Mouse (Mus musculus) forebrain, embryonic 11.5 days (tissue): ENCODE results near the gene 4930523C07Rik. TPM values are rescaled to one million over a fixed set of nuclear protein-coding genes. Genes with fewer than 3 reads are reported as not detected.

Experiments
- ATAC-seq: fragments of 200-750 bp; cut with Nextera tagmentation; replicated peaks from 2 replicates; pipeline ENCODE4 v1.8.0; 2017; ENCODE audit warnings: moderate TSS enrichment; ENCODE audit not compliant: low FRiP score
- DNase-seq: peaks from one replicate; pipeline ENCODE4 v3.0.0-alpha.2; 2017; ENCODE audit warnings: low spot score
- H3K27ac ChIP-seq: fragments of 300-500 bp; sonication (generic); 2 replicates; pipeline ENCODE4 v1.5.1; 2014; ENCODE audit warnings: low read depth, low read length
- H3K27me3 ChIP-seq: fragments of 300-500 bp; sonication (generic); 2 replicates; pipeline ENCODE4 v1.6.1; 2014; ENCODE audit warnings: mild to moderate bottlenecking, low read length, mixed read lengths; ENCODE audit not compliant: control insufficient read depth, insufficient read depth
- H3K36me3 ChIP-seq: fragments of 300-500 bp; sonication (generic); 2 replicates; pipeline ENCODE4 v1.6.1; 2014; ENCODE audit warnings: mild to moderate bottlenecking, low read length, moderate library complexity, mixed read lengths; ENCODE audit not compliant: control insufficient read depth, insufficient read depth
- H3K4me1 ChIP-seq: fragments of 300-500 bp; sonication (generic); replicated peaks from 2 replicates; pipeline ENCODE4 v1.6.1; 2014; ENCODE audit warnings: low read length, mixed read lengths; ENCODE audit not compliant: control insufficient read depth, insufficient read depth
- H3K4me2 ChIP-seq: fragments of 300-500 bp; sonication (generic); 2 replicates; pipeline ENCODE4 v1.6.1; 2014; ENCODE audit warnings: low read depth, mild to moderate bottlenecking, low read length, moderate library complexity, mixed read lengths; ENCODE audit not compliant: severe bottlenecking
- H3K4me3 ChIP-seq: fragments of 300-500 bp; sonication (generic); 2 replicates; pipeline ENCODE4 v1.5.1; 2014; ENCODE audit warnings: low read depth, low read length
- H3K9ac ChIP-seq: fragments of 300-500 bp; sonication (generic); 2 replicates; pipeline ENCODE4 v1.6.1; 2014; ENCODE audit warnings: low read length
- H3K9me3 ChIP-seq: fragments of 300-500 bp; sonication (generic); 2 replicates; pipeline ENCODE4 v1.6.1; 2016; ENCODE audit warnings: low read length, mixed read lengths; ENCODE audit not compliant: control insufficient read depth
- WGBS: fragments of 180-500 bp; shearing (Covaris S2); extraction: QIAGEN DNeasy Blood & Tissue Kit; methylation state at CpG from one replicate; pipeline ENCODE4 v1.1.7; 2014; 5-methylcytosine and 5-hydroxymethylcytosine counted together
- polyA plus RNA-seq: library from polyadenylated mRNA; unstranded; fragments of >200 nt; fragmentation: Nextera tagmentation; extraction: Ambion mirVana; gene quantifications from 2 replicates; pipeline ENCODE4 v1.2.1, GENCODE M21; 2014

Gene 4930523C07Rik
- polyA plus RNA-seq, 1 experiment from 2014 or later: 1.6 TPM

DNA sequence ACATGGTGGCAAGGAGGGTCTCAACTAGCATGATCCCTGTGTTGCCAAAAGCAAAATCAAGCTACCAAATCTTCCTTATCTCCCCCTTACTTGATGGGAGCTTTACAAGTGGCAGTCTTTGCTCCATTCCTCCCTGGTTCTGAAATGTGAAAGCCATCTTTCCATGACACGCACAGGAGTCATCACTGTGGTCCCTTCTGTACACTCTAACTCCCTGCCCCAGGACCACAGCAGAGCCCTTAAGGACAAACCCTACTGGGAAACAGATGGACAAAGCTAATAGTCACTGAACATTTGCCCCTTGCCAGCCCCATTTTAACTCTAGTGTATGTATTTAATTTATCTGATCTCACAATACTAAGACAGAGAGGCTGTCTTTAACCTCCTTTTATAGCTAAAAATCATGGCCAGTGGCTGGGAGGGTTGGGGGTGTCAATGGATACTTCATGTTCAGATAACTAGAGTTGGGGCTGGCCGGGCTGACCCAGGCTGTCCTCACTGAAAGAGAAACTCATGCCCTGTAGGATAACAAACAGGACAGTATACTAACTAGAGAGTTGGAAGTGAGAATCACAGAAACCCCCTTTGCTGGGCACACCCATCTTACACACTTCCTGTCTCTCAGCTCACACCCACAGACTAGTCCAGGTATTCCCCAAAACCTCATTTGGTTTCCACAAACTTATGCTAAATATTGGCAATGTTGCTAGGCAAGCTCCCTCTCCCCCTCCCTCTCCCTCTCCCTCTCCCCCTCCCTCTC, 8.6 kb downstream of the 4930523C07Rik start:
- Histone ChIP-seq H3K9ac (no peak overlapping the region), H3K27me3 (no peaks in the 10 kb centered on the region), H3K4me1 (no peaks in the 10 kb centered on the region), H3K27ac (no peak overlapping the region), H3K4me3 (no peak overlapping the region), H3K4me2 (no peak overlapping the region), H3K36me3 (no peaks in the 10 kb centered on the region), H3K9me3 (no peaks in the 10 kb centered on the region)
- ATAC-seq (no peak), DNase-seq (no peak)
- WGBS: 81% methylated on average over 2 of the region's 2 CpGs

DNA sequence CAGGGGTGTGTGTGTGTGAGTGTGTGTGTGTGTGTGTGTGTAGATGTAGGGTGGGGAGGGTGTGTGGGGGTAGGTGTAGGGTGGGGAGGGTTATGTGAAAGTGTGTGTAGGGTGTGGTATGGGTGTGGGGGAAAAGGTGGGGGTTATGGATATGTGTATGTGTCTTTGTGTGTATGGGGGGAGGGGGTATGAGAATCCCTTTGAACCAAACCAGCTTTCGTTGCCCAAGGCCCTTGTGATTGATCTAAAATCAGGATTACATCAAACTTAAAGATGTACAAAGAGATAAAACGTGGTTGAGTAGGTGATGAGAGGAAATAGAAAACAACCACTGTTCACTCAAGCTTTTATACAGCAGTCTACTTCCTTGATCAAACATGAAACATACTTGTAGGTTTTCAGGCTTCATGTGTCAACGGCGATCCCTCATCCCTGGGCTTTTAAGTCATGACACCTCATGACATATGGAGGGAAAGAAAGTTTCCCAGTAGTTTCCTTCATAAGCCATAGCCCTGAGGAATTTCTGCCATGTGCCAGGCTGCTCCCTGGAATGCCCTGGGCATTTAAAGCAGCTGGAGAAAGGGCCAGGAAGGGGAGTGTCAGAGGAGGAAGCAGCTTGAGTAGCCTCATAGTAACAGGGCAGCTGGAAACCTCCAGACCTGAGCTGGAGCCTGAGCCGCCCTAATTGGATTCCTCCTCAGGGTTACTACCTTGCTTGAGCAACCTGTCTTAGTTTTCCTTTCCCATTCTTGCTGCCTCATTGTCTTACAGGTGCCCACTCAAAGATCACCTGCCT, 9.5 kb downstream of the 4930523C07Rik start:
- no peaks in the 10 kb centered on the region for H3K27me3 ChIP-seq
- H3K4me1 ChIP-seq: no peaks in the 10 kb centered on the region
- no peak for DNase-seq
- no peak overlapping the region for H3K4me2 ChIP-seq
- H3K9ac ChIP-seq: no peak overlapping the region
- no peak for ATAC-seq
- no peaks in the 10 kb centered on the region for H3K9me3 ChIP-seq
- no peaks in the 10 kb centered on the region for H3K36me3 ChIP-seq
- 83% methylated on average over 5 of the region's 5 CpGs for WGBS
- H3K4me3 ChIP-seq: no peak overlapping the region
- H3K27ac ChIP-seq: no peak overlapping the region

DNA sequence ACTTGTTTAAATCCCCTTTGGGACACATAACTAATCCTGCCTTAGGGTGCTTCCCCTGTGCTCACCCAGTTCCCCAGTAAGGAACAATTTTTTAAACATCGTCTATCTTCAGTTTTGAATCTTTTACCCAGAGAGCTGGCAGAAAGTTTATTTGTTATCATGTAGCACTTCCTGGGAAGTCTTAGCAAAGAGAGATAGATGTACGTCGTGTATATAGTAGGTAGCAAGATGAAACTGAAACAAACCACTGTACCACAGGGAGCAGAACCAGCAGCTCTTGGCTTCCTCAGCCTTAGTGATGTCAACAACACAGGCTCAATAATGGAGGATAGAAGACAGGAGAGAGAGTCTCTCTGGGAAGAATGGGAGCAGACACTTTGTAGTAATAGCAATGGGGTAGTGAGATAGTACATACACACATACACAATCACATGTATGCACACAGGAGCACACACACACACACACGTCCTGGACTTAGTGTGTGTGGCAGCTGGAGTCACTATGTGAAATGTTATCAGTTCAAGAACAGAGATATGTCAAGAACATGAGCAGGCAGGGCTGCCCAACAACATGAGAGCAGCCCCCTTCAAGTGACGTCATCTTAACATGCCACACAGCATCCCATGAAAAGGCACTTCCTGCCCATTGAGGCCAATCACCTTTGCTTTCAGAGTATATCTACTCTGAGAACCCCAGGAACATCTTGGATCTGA, 10.3 kb downstream of the 4930523C07Rik start:
- ATAC-seq (no peak), DNase-seq (no peak)
- H3K4me3 ChIP-seq: no peak overlapping the region
- H3K36me3 ChIP-seq: no peaks in the 10 kb centered on the region
- no peak overlapping the region for H3K9ac ChIP-seq
- no peak overlapping the region for H3K27ac ChIP-seq
- no peaks in the 10 kb centered on the region for H3K9me3 ChIP-seq
- no peaks in the 10 kb centered on the region for H3K4me1 ChIP-seq
- H3K27me3 ChIP-seq: no peaks in the 10 kb centered on the region
- no peak overlapping the region for H3K4me2 ChIP-seq
- WGBS: 84% methylated on average over 5 of the region's 5 CpGs

DNA sequence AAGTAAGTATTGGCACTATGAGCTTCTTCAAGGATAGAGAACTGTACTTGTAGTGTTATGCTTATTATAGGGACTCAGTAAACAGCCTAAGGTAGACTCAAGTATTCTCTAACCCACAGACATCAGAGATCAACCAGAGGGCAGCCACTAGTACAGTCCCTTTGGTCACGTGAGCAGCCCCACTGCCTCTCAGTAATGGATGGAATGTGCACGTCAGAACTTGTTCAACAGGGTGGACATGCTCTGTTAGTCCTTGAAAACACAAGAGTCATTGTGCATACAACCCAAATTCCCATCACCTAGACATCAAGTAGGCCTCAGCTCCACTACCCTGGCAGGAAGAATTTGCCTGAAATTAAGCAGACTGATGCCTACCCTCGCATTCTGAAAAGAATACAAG, 13.5 kb downstream of the 4930523C07Rik start:
- DNase-seq: no peak
- Histone ChIP-seq H3K27ac (no peak overlapping the region), H3K36me3 (no peaks in the 10 kb centered on the region), H3K4me3 (no peak overlapping the region), H3K9me3 (no peaks in the 10 kb centered on the region), H3K27me3 (no peaks in the 10 kb centered on the region), H3K4me2 (no peak overlapping the region), H3K9ac (no peak overlapping the region), H3K4me1 (no peaks in the 10 kb centered on the region)
- no peak for ATAC-seq
- 76% methylated on average over 3 of the region's 3 CpGs for WGBS

DNA sequence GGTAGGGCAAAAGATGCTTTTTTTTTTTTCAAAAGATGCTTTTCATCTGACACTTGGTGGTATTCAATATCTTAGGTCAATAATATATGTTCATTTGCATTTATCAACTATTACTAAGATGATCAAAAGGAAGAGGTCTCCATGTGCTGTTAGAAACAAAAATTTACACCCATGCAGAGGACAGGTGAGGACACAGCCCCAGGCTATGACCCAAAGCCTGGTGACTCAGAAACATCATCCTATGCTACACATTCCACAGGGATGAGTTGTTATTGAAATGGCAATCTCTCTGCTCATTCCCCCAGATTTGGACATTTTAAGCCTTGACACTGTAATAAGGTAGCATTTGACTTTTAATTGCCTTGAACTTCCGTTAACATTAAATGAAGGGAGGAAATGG, 15.7 kb downstream of the 4930523C07Rik start:
- Histone ChIP-seq H3K27ac (no peak overlapping the region), H3K4me2 (no peak overlapping the region)
- ATAC-seq: no peak

GRCm38 (mm10) chr1:160060542-160060941, 16.4 kb downstream of the 4930523C07Rik start:
- Histone ChIP-seq H3K9me3 (no peaks in the 10 kb centered on the region), H3K4me2 (no peak overlapping the region), H3K36me3 (no peaks in the 10 kb centered on the region), H3K4me3 (no peak overlapping the region), H3K27ac (no peak overlapping the region), H3K4me1 (no peaks in the 10 kb centered on the region), H3K27me3 (no peaks in the 10 kb centered on the region), H3K9ac (no peak overlapping the region)
- DNase-seq (no peak), ATAC-seq (no peak)
- 79% methylated on average over 6 of the region's 6 CpGs for WGBS

More for the DNA sequence above, 15.7 kb downstream of the 4930523C07Rik start:
- WGBS: 89% methylated on average over 1 of the region's 1 CpGs
- no peak overlapping the region for H3K9ac ChIP-seq
- H3K36me3 ChIP-seq: no peaks in the 10 kb centered on the region
- no peaks in the 10 kb centered on the region for H3K27me3 ChIP-seq
- no peaks in the 10 kb centered on the region for H3K4me1 ChIP-seq
- H3K9me3 ChIP-seq: no peaks in the 10 kb centered on the region
- no peak overlapping the region for H3K4me3 ChIP-seq
- DNase-seq: no peak

GRCm38 (mm10) chr1:160061321-160061720, 17.1 kb downstream of the 4930523C07Rik start:
- H3K36me3 ChIP-seq: no peaks in the 10 kb centered on the region
- no peak overlapping the region for H3K9ac ChIP-seq
- DNase-seq (no peak), ATAC-seq (no peak)
- H3K4me2 ChIP-seq: no peak overlapping the region
- H3K4me3 ChIP-seq: no peak overlapping the region
- no peaks in the 10 kb centered on the region for H3K4me1 ChIP-seq
- 89% methylated on average over 5 of the region's 5 CpGs for WGBS
- H3K27ac ChIP-seq: no peak overlapping the region
- H3K27me3 ChIP-seq: no peaks in the 10 kb centered on the region
- no peaks in the 10 kb centered on the region for H3K9me3 ChIP-seq

- Histone ChIP-seq H3K9ac (no peak overlapping the region), H3K4me3 (no peak overlapping the region), H3K4me1 (no peaks in the 10 kb centered on the region), H3K9me3 (no peaks in the 10 kb centered on the region), H3K27me3 (no peaks in the 10 kb centered on the region), H3K4me2 (no peak overlapping the region), H3K27ac (no peak overlapping the region), H3K36me3 (no peaks in the 10 kb centered on the region)
- DNase-seq (no peak), ATAC-seq (no peak)
- 56% methylated on average over 3 of the region's 3 CpGs for WGBS
Observed at GRCm38 (mm10) chr1:160061725-160062366, 17.7 kb downstream of the 4930523C07Rik start.
